Mouse (Mus musculus): ENCODE results near the gene Atp5h. TPM values are rescaled to one million over a fixed set of nuclear protein-coding genes. Genes with fewer than 3 reads are reported as not detected.
"Not testable (repeated sequence)": the region's sequence is repeated elsewhere in the genome, so short reads cannot be mapped to it uniquely, and the experiment has no call there.

The Atp5h gene
- total RNA-seq, 1 experiment: 342 TPM

DNA sequence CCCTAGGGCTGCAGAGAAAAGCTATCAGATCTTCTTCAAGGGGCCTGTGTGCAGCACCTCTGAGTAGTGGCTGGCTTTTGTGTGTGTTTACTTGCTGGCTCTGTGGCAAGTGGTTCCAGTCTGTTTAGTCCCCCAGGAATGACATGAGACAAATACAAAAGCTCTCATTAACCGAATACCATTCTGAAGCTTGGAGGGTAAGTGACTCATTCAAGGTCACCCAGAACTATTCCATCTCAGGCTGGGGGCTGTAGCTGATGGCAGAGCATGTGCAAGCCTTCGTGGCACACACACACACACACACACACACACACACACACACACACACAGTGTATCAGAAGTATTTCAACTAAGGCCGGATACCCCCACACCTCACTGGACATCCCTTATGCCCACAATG is 19.6 kb downstream of the Atp5h start:
- in situ Hi-C loops (cut with MboI; ENCODE audit: low sequenced_read_pairs in 2 of 2, unreplicated experiment in 2 of 2): no loop called here
- H3K4me3 ChIP-seq (ENCODE audit: insufficient read depth in 1 of 2, low read depth in 1 of 2, low read length in 2 of 2, poor library complexity in 1 of 2, severe bottlenecking in 1 of 2): no peak overlapping the region
- DNase-seq (ENCODE audit: low read depth, low spot score): no peak
- no peaks in the 10 kb centered on the region; the same call in 1 of the 2 replicates for H3K36me3 ChIP-seq (ENCODE audit: control insufficient read depth, insufficient read depth, low read length, poor library complexity, severe bottlenecking)
- TF ChIP-seq ZC3H11A (IDR thresholded peaks at IDR 0.05; ENCODE audit: borderline replicate concordance, low read depth, low read length): no peak
- no peak for TF ChIP-seq ZNF384 (IDR thresholded peaks at IDR 0.05; ENCODE audit: low read depth, low read length)
- TF ChIP-seq HCFC1 (IDR thresholded peaks at IDR 0.05; ENCODE audit: borderline replicate concordance, insufficient read depth, low read length): no peak
- TF ChIP-seq CHD2 (IDR thresholded peaks at IDR 0.05; ENCODE audit: low read depth, low read length): no peak
- no peak for TF ChIP-seq MAFK (IDR thresholded peaks at IDR 0.05; ENCODE audit: insufficient read depth, low read depth, low read length)
- H3K4me1 ChIP-seq (ENCODE audit: control insufficient read depth in 2 of 2, insufficient read depth in 2 of 2, low read length in 2 of 2, poor library complexity in 1 of 2): peaks cover 6 to 7% of the 10 kb centered on the region in 2 experiments; a peak in 3 of 4 replicates
- H3K27ac ChIP-seq (ENCODE audit: insufficient read depth, low read depth, low read length, poor library complexity, severe bottlenecking): no peak overlapping the region
- no peaks in the 10 kb centered on the region for H3K9me3 ChIP-seq (ENCODE audit: control insufficient read depth, insufficient read depth, low read depth, low read length)
- H3K9ac ChIP-seq (ENCODE audit: insufficient read depth, low read depth, low read length, poor library complexity, severe bottlenecking): no peak overlapping the region

DNA sequence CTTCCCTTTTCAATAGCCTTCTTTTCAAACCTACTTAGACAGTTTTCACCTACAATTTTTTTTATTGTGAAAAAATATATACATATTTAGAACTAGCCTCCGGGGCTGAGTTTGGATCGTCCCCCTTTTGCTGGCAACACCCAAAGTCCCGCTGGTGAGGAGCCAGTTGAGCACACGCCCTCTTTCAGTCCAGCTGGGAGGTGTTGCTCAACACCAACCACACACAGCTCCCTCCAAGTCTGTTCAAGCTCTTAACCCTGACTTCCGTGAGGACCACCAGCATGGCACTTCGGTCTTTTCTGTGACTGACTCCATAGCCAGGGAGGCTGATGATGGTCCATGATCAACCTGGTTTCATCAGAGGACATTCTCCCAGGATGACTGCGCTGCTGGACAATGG is 21.7 kb downstream of the Atp5h start:
- Histone ChIP-seq H3K27ac (ENCODE audit: insufficient read depth, low read depth, low read length, poor library complexity, severe bottlenecking) (no peak overlapping the region), H3K4me3 (ENCODE audit: insufficient read depth in 1 of 2, low read depth in 1 of 2, low read length in 2 of 2, poor library complexity in 1 of 2, severe bottlenecking in 1 of 2) (no peak overlapping the region), H3K4me1 (ENCODE audit: control insufficient read depth in 2 of 2, insufficient read depth in 2 of 2, low read length in 2 of 2, poor library complexity in 1 of 2) (peaks cover 2 to 5% of the 10 kb centered on the region in 2 experiments; a peak in 2 of 4 replicates), H3K36me3 (ENCODE audit: control insufficient read depth, insufficient read depth, low read length, poor library complexity, severe bottlenecking) (peaks cover 4% of the 10 kb centered on the region; the same call in 1 of the 2 replicates), H3K9ac (ENCODE audit: insufficient read depth, low read depth, low read length, poor library complexity, severe bottlenecking) (no peak overlapping the region), H3K9me3 (ENCODE audit: control insufficient read depth, insufficient read depth, low read depth, low read length) (no peaks in the 10 kb centered on the region)
- DNase-seq (ENCODE audit: low read depth, low spot score): no peak
- in situ Hi-C loops (cut with MboI; ENCODE audit: low sequenced_read_pairs in 2 of 2, unreplicated experiment in 2 of 2): no loop called here
- TF ChIP-seq ZNF384 (IDR thresholded peaks at IDR 0.05; ENCODE audit: low read depth, low read length): no peak
- TF ChIP-seq ZC3H11A (IDR thresholded peaks at IDR 0.05; ENCODE audit: borderline replicate concordance, low read depth, low read length): no peak
- TF ChIP-seq CHD2 (IDR thresholded peaks at IDR 0.05; ENCODE audit: low read depth, low read length): no peak
- no peak for TF ChIP-seq HCFC1 (IDR thresholded peaks at IDR 0.05; ENCODE audit: borderline replicate concordance, insufficient read depth, low read length)
- no peak for TF ChIP-seq MAFK (IDR thresholded peaks at IDR 0.05; ENCODE audit: insufficient read depth, low read depth, low read length)

DNA sequence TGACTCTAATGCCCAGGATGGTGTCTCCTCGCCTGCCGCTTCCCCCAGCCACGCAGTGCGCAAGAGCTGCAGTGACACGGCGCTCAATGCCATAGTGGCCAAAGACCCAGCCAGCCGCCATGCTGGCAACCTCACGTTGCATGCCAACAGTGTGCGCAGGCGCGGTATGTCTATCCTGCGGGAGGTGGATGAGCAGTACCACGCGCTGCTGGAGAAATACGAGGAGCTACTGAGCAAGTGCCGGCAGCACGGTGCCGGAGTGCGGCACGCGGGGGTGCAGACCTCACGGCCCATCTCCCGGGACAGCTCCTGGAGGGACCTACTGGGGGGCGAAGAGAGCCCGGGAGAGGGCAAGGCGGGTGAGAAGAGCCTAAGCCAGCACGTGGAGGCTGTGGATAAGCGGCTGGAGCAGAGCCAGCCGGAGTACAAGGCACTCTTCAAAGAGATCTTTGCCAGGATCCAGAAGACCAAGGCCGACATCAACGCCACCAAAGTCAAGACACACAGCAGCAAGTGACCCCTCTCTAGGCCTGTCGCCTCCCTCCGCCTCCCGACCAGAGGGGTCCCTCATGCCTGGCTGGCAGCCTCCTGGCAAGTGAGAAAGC is 25.9 kb downstream of the Atp5h start:
- no peak overlapping the region for H3K27ac ChIP-seq (ENCODE audit: insufficient read depth, low read depth, low read length, poor library complexity, severe bottlenecking)
- in situ Hi-C loops (cut with MboI; ENCODE audit: low sequenced_read_pairs in 2 of 2, unreplicated experiment in 2 of 2): no loop called here
- H3K4me3 ChIP-seq (ENCODE audit: insufficient read depth in 1 of 2, low read depth in 1 of 2, low read length in 2 of 2, poor library complexity in 1 of 2, severe bottlenecking in 1 of 2): peak overlapping the region; percentile 55 to 62
- peaks cover 6% of the 10 kb centered on the region; the same call in 1 of the 2 replicates for H3K36me3 ChIP-seq (ENCODE audit: control insufficient read depth, insufficient read depth, low read length, poor library complexity, severe bottlenecking)
- H3K9ac ChIP-seq (ENCODE audit: insufficient read depth, low read depth, low read length, poor library complexity, severe bottlenecking): peak overlapping the region; percentile 53; the same call in 1 of the 2 replicates
- peaks cover 0 to 2% of the 10 kb centered on the region in 2 experiments; a peak in 1 of 4 replicates for H3K4me1 ChIP-seq (ENCODE audit: control insufficient read depth in 2 of 2, insufficient read depth in 2 of 2, low read length in 2 of 2, poor library complexity in 1 of 2)
- TF ChIP-seq ZC3H11A (IDR thresholded peaks at IDR 0.05; ENCODE audit: borderline replicate concordance, low read depth, low read length) (no peak), HCFC1 (IDR thresholded peaks at IDR 0.05; ENCODE audit: borderline replicate concordance, insufficient read depth, low read length) (no peak), CHD2 (IDR thresholded peaks at IDR 0.05; ENCODE audit: low read depth, low read length) (no peak), MAFK (IDR thresholded peaks at IDR 0.05; ENCODE audit: insufficient read depth, low read depth, low read length) (no peak), ZNF384 (IDR thresholded peaks at IDR 0.05; ENCODE audit: low read depth, low read length) (no peak)
- peak; percentile 58 for DNase-seq (ENCODE audit: low read depth, low spot score)
- no peaks in the 10 kb centered on the region for H3K9me3 ChIP-seq (ENCODE audit: control insufficient read depth, insufficient read depth, low read depth, low read length)

DNA sequence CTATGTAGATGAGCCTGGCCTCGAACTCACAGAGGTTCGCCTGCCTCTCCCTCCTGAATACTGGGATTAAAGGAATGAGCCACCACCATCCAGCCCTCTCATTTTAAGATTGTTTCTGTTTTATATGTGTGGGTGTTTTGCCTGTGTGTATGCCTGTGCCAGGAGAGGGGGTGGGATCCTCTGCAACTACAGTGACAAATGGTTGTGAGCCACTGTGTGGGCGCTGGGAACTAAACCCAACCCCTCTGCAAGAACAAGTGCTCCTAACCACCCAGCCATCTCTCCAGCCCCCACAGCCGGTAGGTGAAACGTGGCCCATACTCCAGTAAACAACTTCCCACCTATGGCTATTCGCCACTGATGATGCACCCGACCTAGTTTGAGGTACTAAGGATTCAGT is 28.4 kb downstream of the Atp5h start:
- peaks cover 6% of the 10 kb centered on the region; the same call in 1 of the 2 replicates for H3K36me3 ChIP-seq (ENCODE audit: control insufficient read depth, insufficient read depth, low read length, poor library complexity, severe bottlenecking)
- no peaks in the 10 kb centered on the region for H3K9me3 ChIP-seq (ENCODE audit: control insufficient read depth, insufficient read depth, low read depth, low read length)
- no peak overlapping the region for H3K9ac ChIP-seq (ENCODE audit: insufficient read depth, low read depth, low read length, poor library complexity, severe bottlenecking)
- DNase-seq (ENCODE audit: low read depth, low spot score): no peak
- H3K4me3 ChIP-seq (ENCODE audit: insufficient read depth in 1 of 2, low read depth in 1 of 2, low read length in 2 of 2, poor library complexity in 1 of 2, severe bottlenecking in 1 of 2): no peak overlapping the region
- TF ChIP-seq ZC3H11A (IDR thresholded peaks at IDR 0.05; ENCODE audit: borderline replicate concordance, low read depth, low read length) (no peak), ZNF384 (IDR thresholded peaks at IDR 0.05; ENCODE audit: low read depth, low read length) (no peak), HCFC1 (IDR thresholded peaks at IDR 0.05; ENCODE audit: borderline replicate concordance, insufficient read depth, low read length) (no peak), CHD2 (IDR thresholded peaks at IDR 0.05; ENCODE audit: low read depth, low read length) (no peak), MAFK (IDR thresholded peaks at IDR 0.05; ENCODE audit: insufficient read depth, low read depth, low read length) (no peak)
- in situ Hi-C loops (cut with MboI; ENCODE audit: low sequenced_read_pairs in 2 of 2, unreplicated experiment in 2 of 2): no loop called here
- H3K4me1 ChIP-seq (ENCODE audit: control insufficient read depth in 2 of 2, insufficient read depth in 2 of 2, low read length in 2 of 2, poor library complexity in 1 of 2): no peaks in the 10 kb centered on the region
- H3K27ac ChIP-seq (ENCODE audit: insufficient read depth, low read depth, low read length, poor library complexity, severe bottlenecking): no peak overlapping the region

DNA sequence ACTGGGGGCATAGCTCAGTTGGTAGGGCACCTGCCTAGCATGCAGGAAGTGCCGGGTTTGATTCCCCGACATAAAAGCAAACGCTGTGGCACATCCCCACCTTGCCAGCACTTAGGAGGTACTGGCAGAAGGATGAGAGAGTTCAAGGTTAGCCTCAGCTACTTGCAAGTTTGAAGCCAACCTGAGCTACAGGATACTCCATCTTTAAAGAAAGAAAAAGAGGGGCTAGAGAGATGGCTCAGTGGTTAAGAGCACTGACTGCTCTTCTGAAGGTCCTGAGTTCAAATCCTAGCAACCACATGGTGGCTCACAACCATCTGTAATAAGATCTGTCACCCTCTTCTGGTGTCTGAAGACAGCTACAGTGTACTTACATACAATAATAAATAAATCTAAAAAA is 32.9 kb downstream of the Atp5h start:
- H3K9ac ChIP-seq (ENCODE audit: insufficient read depth, low read depth, low read length, poor library complexity, severe bottlenecking); H3K36me3 ChIP-seq (ENCODE audit: control insufficient read depth, insufficient read depth, low read length, poor library complexity, severe bottlenecking); H3K9me3 ChIP-seq (ENCODE audit: control insufficient read depth, insufficient read depth, low read depth, low read length); H3K27ac ChIP-seq (ENCODE audit: insufficient read depth, low read depth, low read length, poor library complexity, severe bottlenecking); DNase-seq (ENCODE audit: low read depth, low spot score); H3K4me3 ChIP-seq (ENCODE audit: insufficient read depth in 1 of 2, low read depth in 1 of 2, low read length in 2 of 2, poor library complexity in 1 of 2, severe bottlenecking in 1 of 2); in situ Hi-C loops (cut with MboI; ENCODE audit: low sequenced_read_pairs in 2 of 2, unreplicated experiment in 2 of 2): not testable (repeated sequence)
- peaks cover 0 to 19% of the 10 kb centered on the region in 2 experiments; a peak in 2 of 4 replicates for H3K4me1 ChIP-seq (ENCODE audit: control insufficient read depth in 2 of 2, insufficient read depth in 2 of 2, low read length in 2 of 2, poor library complexity in 1 of 2)

Measured in ES-E14 (cell line).